Mouse (Mus musculus) CH12.LX (cell line): Measurements from ENCODE around the gene Aplp1.

Experiments
- CHD2 ChIP-seq: IDR thresholded peaks from 2 replicates; pipeline ENCODE4 v1.6.1; 2011; ENCODE audit warnings: low read length, improper control_type of control experiment
- CTCF ChIP-seq, 2 experiments: IDR thresholded peaks in 1 of 2; conservative IDR thresholded peaks in 1 of 2; 2 replicates each; pipeline ENCODE4 v1.5.1; 2011 to 2012; ENCODE audit warnings: low read depth in 2 of 2, low read length in 2 of 2, improper control_type of control experiment in 1 of 2, inconsistent platforms in 1 of 2, mild to moderate bottlenecking in 1 of 2, moderate library complexity in 1 of 2
- E2F4 ChIP-seq: IDR thresholded peaks from 2 replicates; pipeline ENCODE4 v1.6.1; 2011; ENCODE audit warnings: low read depth, low read length, improper control_type of control experiment; ENCODE audit not compliant: insufficient replicate concordance
- MAFK ChIP-seq: IDR thresholded peaks from 2 replicates; pipeline ENCODE4 v1.6.1; 2011; ENCODE audit warnings: low read length, improper control_type of control experiment; ENCODE audit not compliant: insufficient replicate concordance
- MAZ ChIP-seq: IDR thresholded peaks from 2 replicates; pipeline ENCODE4 v1.6.1; 2012; ENCODE audit warnings: low read depth, mild to moderate bottlenecking, inconsistent platforms, low read length, improper control_type of control experiment, moderate library complexity
- POLR2A ChIP-seq: IDR thresholded peaks from 2 replicates; pipeline ENCODE4 v1.6.1; 2011; ENCODE audit warnings: low read depth, mild to moderate bottlenecking, improper control_type of control experiment, low read length
- POLR2AphosphoS2 ChIP-seq: IDR thresholded peaks from 2 replicates; pipeline ENCODE4 v1.6.1; 2011; ENCODE audit warnings: low read depth, low read length, improper control_type of control experiment
- TCF12 ChIP-seq: IDR thresholded peaks from 2 replicates; pipeline ENCODE4 v1.6.1; 2014; ENCODE audit warnings: low read depth, mild to moderate bottlenecking, inconsistent platforms, low read length, improper control_type of control experiment

DNA sequence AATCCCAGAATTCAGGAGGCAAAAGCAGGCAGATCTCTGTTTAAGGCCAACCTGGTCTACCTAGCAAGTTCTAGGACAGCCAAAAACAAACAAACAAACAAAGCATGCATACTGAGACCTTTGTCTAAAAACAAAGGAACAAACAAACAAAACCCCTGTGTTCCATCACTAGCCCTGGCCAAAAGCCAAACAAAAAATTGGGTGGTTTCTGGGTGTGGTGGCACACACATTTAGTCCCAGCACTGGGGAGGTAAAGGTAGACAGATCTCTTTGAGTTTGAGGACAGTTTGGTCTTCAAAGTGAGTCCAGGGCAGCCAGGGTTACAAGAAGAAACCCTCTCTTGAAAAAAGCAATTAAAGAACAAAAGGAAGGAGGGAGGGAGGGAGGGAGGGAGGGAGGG lies 16.0 kb downstream of the Aplp1 start:
- no peak for TF ChIP-seq CTCF (conservative IDR thresholded peaks at IDR 0.05 in 1 of 2, IDR thresholded peaks at IDR 0.05 in 1 of 2; ENCODE audit: low read depth in 2 of 2, low read length in 2 of 2)
- no peak for TF ChIP-seq POLR2A
- no peak for TF ChIP-seq E2F4
- TF ChIP-seq TCF12 = no peak
- TF ChIP-seq MAFK = no peak
- no peak; the same call in 1 of the 2 replicates for TF ChIP-seq POLR2AphosphoS2
- no peak for TF ChIP-seq MAZ
- no peak for TF ChIP-seq CHD2
